Mouse (Mus musculus) lung, postnatal 0 days (tissue): ENCODE measurements around the gene Rtn4ip1. TPM values are rescaled to one million over a fixed set of nuclear protein-coding genes. Genes with fewer than 3 reads are reported as not detected.

Source experiments
- ATAC-seq: fragments of 200-750 bp; cut with Nextera tagmentation; 2 replicates; pipeline ENCODE4 v1.8.0; 2017; ENCODE audit warnings: moderate library complexity
- DNase-seq: peaks from one replicate; pipeline ENCODE4 v3.0.0-alpha.2; 2016; ENCODE audit warnings: low spot score
- H3K27ac ChIP-seq: fragments of 300-500 bp; sonication (generic); 2 replicates; pipeline ENCODE4 v1.5.1; 2014; ENCODE audit warnings: antibody characterized with exemption, mild to moderate bottlenecking, low read length, mixed read lengths
- H3K27me3 ChIP-seq: fragments of 300-500 bp; sonication (generic); replicated peaks from 2 replicates; pipeline ENCODE4 v1.6.1; 2014; ENCODE audit warnings: low read length, mixed read lengths; ENCODE audit not compliant: insufficient read depth
- H3K36me3 ChIP-seq: fragments of 300-500 bp; sonication (generic); 2 replicates; pipeline ENCODE4 v1.6.1; 2014; ENCODE audit warnings: low read length, mixed read lengths; ENCODE audit not compliant: insufficient read depth
- H3K4me1 ChIP-seq: fragments of 300-500 bp; sonication (generic); 2 replicates; pipeline ENCODE4 v1.6.1; 2014; ENCODE audit warnings: antibody characterized with exemption, low read depth, low read length, mixed read lengths; ENCODE audit not compliant: insufficient read depth
- H3K4me2 ChIP-seq: fragments of 300-500 bp; sonication (generic); replicated peaks from 2 replicates; pipeline ENCODE4 v1.6.1; 2014; ENCODE audit warnings: low read depth, mild to moderate bottlenecking, low read length, moderate library complexity, mixed read lengths
- H3K4me3 ChIP-seq: fragments of 300-500 bp; sonication (generic); 2 replicates; pipeline ENCODE4 v1.5.1; 2014; ENCODE audit warnings: low read depth, low read length
- H3K9ac ChIP-seq: fragments of 300-500 bp; sonication (generic); replicated peaks from 2 replicates; pipeline ENCODE4 v1.6.1; 2014; ENCODE audit warnings: low read depth, mild to moderate bottlenecking
- H3K9me3 ChIP-seq: fragments of 300-500 bp; sonication (generic); 2 replicates; pipeline ENCODE4 v1.6.1; 2016; ENCODE audit warnings: low read length, mixed read lengths
- CTCF ChIP-seq: IDR thresholded peaks from 2 replicates; pipeline ENCODE4 v1.5.1; 2016; ENCODE audit warnings: antibody characterized with exemption, mild to moderate bottlenecking
- EP300 ChIP-seq: IDR thresholded peaks from 2 replicates; pipeline ENCODE4 v1.6.1; 2016; ENCODE audit warnings: antibody characterized with exemption, mild to moderate bottlenecking, control low read depth
- WGBS: fragments of 180-500 bp; shearing (Covaris S2); extraction: QIAGEN DNeasy Blood & Tissue Kit; methylation state at CpG from one replicate; pipeline ENCODE4 v1.1.7; 2014; 5-methylcytosine and 5-hydroxymethylcytosine counted together
- polyA plus RNA-seq: library from polyadenylated mRNA; unstranded; fragments of >200 nt; fragmentation: Nextera tagmentation; extraction: Ambion mirVana; gene quantifications from 2 replicates; pipeline ENCODE4 v1.2.1, GENCODE M21; 2015

The Rtn4ip1 gene
- 4.7 and 5.7 TPM in 2 replicates for polyA plus RNA-seq

DNA sequence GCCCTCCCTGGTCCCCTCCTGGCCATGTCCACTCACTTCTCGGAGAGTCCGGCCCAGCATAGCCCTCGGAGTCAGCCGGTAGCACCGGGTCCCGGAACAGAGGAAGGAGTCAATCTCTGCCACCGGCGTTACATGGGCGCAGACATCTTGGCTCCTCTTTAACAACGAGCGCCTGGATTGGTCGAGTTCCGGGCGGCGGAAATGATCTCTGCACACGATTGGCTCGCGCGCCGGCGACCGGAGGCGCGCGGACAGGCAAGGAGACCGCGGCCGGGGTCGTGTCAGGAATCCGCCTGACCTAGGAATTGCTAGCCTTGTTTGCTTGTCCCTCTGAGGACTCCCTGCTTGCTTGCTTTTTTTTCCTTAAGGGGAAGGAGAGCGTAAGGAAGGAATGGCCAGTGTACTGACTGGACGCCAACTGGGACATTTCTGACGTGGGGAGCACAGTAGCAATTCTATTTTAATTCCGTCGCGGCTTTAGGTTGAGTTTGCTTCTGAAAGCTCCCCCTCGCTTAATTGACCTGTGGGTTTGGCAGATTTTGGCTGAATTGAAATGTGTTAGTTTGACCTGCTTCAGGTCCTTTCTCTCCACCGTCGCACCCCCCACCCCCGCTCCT is at the start of gene Rtn4ip1, which contains the start of gene Qrsl1:
Gene Rtn4ip1 (plus strand): TSS at position 230 of the 617 bp plus-strand sequence.
Gene Qrsl1 (minus strand): TSS at position 168 of the 617 bp plus-strand sequence.
- WGBS: under 1% methylated on average over 39 of the region's 40 CpGs
- ATAC-seq: peak; percentile 99

GRCm38 (mm10) chr10:43851898-43852297 is 49.7 kb upstream of the Rtn4ip1 start:
- no peaks in the 10 kb centered on the region for H3K9me3 ChIP-seq
- H3K27me3 ChIP-seq: no peaks in the 10 kb centered on the region
- no peak for TF ChIP-seq CTCF
- TF ChIP-seq EP300: no peak
- H3K36me3 ChIP-seq: no peaks in the 10 kb centered on the region
- 74% methylated on average over 5 of the region's 5 CpGs for WGBS
- no peak overlapping the region for H3K4me2 ChIP-seq
- no peak overlapping the region for H3K4me3 ChIP-seq
- no peaks in the 10 kb centered on the region for H3K4me1 ChIP-seq
- no peak overlapping the region for H3K9ac ChIP-seq
- DNase-seq: no peak
- no peak for ATAC-seq
- no peak overlapping the region for H3K27ac ChIP-seq

More for the DNA sequence above, at the start of gene Rtn4ip1, which contains the start of gene Qrsl1:
- peak within 1 kb of the TSS; percentile 74 for H3K4me2 ChIP-seq
- TF ChIP-seq EP300 (no peak), CTCF (no peak)
- no peaks in the 10 kb centered on the region for H3K27me3 ChIP-seq
- peak; percentile 96 for DNase-seq
- no peaks in the 10 kb centered on the region for H3K9me3 ChIP-seq
- peak within 1 kb of the TSS; percentile 57 for H3K9ac ChIP-seq
- H3K4me1 ChIP-seq: no peaks in the 10 kb centered on the region
- H3K4me3 ChIP-seq: peak within 1 kb of the TSS; percentile 78
- H3K36me3 ChIP-seq: no peaks in the 10 kb centered on the region
- peak within 1 kb of the TSS; percentile 64 for H3K27ac ChIP-seq

- no peak for ATAC-seq
- TF ChIP-seq EP300 (no peak), CTCF (no peak)
- Histone ChIP-seq H3K9me3 (no peaks in the 10 kb centered on the region), H3K4me3 (no peak overlapping the region), H3K9ac (no peak overlapping the region), H3K4me2 (no peak overlapping the region), H3K27ac (no peak overlapping the region), H3K4me1 (no peaks in the 10 kb centered on the region), H3K36me3 (no peaks in the 10 kb centered on the region), H3K27me3 (no peaks in the 10 kb centered on the region)
- 90% methylated on average over 9 of the region's 9 CpGs for WGBS
- DNase-seq: no peak
These were observed 45.7 kb upstream of the Rtn4ip1 start for GRCm38 (mm10) chr10:43855916-43856315.

GRCm38 (mm10) chr10:43856351-43856750 is 45.3 kb upstream of the Rtn4ip1 start:
- TF ChIP-seq CTCF: no peak
- no peak for TF ChIP-seq EP300
- no peak for ATAC-seq
- Histone ChIP-seq H3K36me3 (no peaks in the 10 kb centered on the region), H3K4me2 (no peak overlapping the region), H3K27ac (no peak overlapping the region), H3K9ac (no peak overlapping the region), H3K9me3 (no peaks in the 10 kb centered on the region), H3K4me1 (no peaks in the 10 kb centered on the region), H3K27me3 (no peaks in the 10 kb centered on the region), H3K4me3 (no peak overlapping the region)
- WGBS: 60% methylated on average over 3 of the region's 3 CpGs
- DNase-seq: peak; percentile 49

DNA sequence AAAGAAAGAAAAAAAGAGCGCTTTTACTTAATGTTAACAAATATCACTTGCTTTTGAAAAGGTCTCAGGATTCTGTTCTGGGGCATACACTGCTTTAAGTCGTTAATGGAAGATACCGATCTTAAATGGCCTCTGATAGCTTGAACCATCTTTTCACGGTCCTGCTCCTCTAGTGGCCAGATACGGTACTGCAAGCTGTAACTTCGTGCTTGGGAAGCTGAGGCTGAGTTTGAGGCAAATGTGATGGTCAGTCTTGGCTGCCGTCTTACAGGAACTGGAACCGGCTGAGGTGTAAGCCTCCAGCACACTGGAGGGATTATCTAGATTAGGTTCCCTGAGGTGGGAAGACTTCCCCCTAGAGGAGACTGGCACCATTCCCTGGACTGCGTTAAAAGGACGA is 30.9 kb upstream of the Rtn4ip1 start:
- no peaks in the 10 kb centered on the region for H3K4me1 ChIP-seq
- no peaks in the 10 kb centered on the region for H3K9me3 ChIP-seq
- DNase-seq (peak; percentile 7), ATAC-seq (no peak)
- TF ChIP-seq CTCF: peak; percentile 94
- no peak for TF ChIP-seq EP300
- WGBS: 64% methylated on average over 10 of the region's 10 CpGs
- H3K4me3 ChIP-seq: no peak overlapping the region
- no peak overlapping the region for H3K27ac ChIP-seq
- H3K27me3 ChIP-seq: no peaks in the 10 kb centered on the region
- no peak overlapping the region for H3K9ac ChIP-seq
- no peaks in the 10 kb centered on the region for H3K36me3 ChIP-seq
- no peak overlapping the region for H3K4me2 ChIP-seq

GRCm38 (mm10) chr10:43871458-43871857 is 30.1 kb upstream of the Rtn4ip1 start:
- no peak for DNase-seq
- Histone ChIP-seq H3K27me3 (no peaks in the 10 kb centered on the region), H3K27ac (no peak overlapping the region), H3K4me2 (no peak overlapping the region), H3K9me3 (no peaks in the 10 kb centered on the region), H3K9ac (no peak overlapping the region), H3K36me3 (no peaks in the 10 kb centered on the region), H3K4me3 (no peak overlapping the region), H3K4me1 (no peaks in the 10 kb centered on the region)
- WGBS: 90% methylated on average over 1 of the region's 1 CpGs
- no peak for ATAC-seq
- TF ChIP-seq CTCF (no peak), EP300 (no peak)
